Mouse (Mus musculus): ENCODE results near the gene Tmtc1.

Gene Tmtc1

DNA sequence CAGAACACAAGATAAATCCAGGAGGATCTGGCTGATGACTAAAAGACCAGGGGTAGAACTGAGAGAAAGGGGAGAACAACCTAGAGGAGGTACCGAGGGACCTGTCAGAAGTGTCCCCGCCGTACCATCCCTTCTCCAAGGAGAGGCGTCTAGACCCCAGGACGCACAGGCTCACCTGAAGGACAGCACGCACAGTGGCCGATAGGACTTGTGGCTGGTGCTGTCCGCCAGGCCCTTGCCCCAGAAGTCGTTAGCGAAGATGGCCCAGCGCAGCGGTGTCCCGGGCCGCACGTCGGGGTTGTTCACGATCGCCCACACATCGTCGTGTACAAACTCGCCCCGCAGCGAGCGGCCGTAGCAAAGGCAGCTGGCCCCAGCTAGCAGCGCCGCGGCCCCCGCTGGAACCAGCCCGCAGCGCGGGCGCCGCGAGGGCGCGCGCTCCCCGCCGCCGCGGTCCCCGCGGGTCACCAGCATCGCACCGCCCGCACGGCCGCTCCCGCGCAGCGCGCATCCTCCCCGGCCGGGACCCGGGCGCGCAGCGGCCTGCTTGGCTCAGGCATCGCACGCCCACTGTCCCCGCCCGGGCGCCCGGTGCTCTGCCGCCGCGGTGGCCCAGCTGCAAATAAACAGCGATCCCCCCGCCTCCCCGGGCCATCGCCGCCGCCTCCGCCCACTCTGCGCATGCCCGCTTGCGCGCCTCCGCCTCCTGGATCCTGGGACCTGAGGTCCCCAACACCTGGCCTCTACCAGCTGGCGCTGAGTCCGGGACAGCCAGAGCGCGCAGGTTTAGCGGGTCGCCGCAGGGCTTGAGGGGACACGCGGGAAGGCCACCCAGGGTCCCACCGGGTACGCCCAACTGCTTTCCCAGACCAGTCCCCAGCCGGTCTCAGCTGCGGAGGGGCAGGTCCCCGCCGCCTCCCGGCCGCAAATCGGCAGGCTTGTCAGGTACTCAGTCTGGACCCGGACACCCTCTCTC lies at the start of gene Tmtc1:
Tmtc1 (minus strand) TSS at position 664 of the 976 bp plus-strand sequence.
- DNase-seq = peak; percentile 15

DNA sequence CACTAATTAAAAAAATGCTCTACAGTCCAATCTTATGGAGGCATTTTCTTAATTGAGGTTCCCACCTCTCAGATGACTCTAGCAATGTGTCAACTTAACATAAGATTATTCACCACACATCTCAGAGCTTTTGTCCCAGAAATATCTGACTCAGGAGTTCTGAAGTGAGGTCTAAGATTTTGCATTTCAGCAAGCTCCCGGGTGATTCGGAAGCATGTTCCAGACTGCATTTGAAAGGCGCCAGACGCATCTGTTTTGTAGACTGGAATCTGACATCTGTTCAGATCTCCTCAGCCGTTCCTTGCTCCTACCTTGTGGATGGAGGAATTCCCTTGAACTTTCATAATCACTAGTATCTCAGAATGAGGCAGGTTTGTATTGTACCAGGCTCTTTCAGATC lies 47.7 kb upstream of the Tmtc1 start:
- no peak for DNase-seq

DNA sequence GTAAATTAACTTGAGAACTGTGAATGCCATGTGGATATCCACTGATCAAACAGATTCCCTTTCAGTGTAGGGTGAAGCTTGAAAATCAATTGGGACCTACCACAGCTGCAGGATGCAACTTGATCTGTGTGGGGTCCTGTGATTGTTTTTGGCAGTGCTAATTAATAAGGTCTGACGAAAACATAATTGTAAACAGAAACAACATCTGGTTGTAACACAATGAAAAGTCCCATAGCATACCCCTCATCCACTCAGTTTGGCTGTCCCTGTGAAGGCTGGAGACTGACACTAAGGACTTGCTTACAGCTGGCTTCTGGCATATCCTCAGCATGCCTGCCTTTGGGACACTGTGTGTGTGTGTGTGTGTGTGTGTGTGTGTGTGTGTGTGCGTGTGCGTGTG lies 42.6 kb upstream of the Tmtc1 start:
- no peak for DNase-seq

DNA sequence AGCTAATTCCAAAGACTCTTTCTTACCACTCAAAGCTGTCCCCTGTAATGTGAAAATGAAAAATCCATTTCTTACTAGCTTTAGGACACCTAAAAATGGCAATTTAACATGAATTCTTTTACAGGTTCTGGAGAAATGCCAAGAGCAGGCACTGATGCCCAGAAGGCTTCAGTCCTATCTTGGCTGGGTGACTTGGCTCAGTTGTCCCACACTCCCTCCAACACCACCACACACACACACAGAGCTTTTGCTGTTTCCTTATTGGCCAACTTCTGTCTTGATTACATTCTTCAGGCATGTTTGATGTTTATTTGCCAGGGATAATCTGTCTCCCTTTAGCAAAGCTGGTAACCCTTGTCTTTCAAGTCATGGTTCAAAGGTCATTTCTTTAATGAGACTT lies 37.7 kb upstream of the Tmtc1 start:
- DNase-seq = no peak

DNA sequence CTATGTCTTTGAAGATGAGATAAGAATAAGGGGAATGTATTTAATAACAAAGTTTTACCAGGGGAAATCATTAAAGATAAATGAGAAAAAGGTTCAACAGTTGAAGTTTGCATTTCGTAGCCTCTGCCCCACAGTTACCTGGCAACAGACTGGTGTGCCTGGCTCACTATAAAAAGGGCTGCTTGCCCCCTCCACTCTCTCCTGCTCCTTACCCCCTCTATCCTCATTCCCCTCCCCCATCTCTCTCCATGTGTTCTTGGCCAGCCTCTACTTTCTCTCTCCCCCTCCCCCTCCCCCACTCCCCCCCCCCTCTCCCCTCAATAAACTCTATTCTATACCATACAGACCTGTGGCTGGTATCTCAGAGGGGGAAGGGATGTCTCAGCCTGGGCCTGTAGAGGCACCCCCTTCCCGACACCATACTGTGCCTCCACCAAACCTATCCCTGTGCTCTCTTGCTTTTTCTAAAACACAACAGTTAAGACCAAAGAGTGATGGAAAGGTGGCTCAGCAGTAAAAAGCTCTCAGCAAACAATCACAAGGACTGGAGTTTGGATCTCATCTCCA lies 35.6 kb upstream of the Tmtc1 start:
- no peak for DNase-seq

DNA sequence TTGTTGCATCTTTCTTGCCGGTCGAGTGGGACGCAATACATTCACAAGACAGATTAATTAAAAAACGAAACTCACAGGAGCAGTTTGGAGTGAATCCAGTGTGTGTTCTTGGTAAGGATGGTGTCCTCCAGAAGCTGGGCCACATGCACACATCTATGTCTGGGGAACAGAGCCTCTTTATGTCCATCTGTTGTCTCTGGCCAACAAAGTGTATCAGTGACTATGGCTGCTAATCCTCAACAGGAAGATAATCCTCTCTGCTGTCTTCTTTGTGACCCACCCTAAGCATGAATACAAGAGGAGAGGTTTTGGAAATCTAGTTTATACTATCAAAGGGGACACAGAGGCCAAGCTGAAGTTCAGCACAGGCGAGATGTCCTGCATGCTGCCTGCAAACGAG lies 34.2 kb upstream of the Tmtc1 start:
- DNase-seq = no peak

DNA sequence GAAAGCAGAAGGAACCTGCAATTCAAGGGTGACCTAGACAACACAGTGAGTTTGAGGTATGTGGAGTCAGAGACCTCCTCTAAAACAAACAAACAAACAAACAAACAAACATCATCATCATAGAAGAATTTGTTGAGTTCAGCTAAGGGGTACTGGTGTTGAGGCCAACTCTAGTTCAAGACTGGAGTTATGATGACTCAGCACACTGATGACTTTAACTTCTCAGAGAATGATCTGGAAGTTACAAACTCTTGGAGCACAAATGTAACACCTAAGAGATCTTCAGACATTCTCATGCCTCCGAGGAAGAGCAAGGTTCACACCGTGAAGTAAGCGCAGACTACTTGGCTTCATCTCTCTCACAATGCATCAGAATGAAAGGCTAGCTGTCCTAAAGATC lies 28.1 kb upstream of the Tmtc1 start:
- no peak for DNase-seq

DNA sequence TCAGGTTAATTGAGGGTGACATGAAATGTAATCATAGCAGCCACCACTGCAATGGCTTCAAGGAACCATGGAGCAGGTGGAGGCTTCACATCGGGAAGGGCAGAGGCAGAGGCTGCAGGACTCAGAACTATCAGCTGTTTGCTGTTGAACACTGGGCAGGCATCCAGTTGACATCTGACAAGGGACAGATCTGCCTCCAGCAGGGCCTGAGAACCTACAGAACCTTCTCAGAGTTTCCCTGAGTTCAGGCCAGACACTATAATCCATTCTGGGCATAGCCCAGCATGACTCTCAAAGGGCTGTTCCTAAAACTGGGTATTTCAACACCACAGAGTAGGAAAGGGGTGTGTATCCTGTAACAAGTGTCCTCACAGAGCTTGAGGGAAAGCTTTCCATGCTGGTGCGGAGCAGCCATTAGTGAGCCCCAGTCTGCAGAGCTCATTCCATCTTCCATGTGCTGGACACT lies 23.8 kb upstream of the Tmtc1 start:
- no peak for DNase-seq

DNA sequence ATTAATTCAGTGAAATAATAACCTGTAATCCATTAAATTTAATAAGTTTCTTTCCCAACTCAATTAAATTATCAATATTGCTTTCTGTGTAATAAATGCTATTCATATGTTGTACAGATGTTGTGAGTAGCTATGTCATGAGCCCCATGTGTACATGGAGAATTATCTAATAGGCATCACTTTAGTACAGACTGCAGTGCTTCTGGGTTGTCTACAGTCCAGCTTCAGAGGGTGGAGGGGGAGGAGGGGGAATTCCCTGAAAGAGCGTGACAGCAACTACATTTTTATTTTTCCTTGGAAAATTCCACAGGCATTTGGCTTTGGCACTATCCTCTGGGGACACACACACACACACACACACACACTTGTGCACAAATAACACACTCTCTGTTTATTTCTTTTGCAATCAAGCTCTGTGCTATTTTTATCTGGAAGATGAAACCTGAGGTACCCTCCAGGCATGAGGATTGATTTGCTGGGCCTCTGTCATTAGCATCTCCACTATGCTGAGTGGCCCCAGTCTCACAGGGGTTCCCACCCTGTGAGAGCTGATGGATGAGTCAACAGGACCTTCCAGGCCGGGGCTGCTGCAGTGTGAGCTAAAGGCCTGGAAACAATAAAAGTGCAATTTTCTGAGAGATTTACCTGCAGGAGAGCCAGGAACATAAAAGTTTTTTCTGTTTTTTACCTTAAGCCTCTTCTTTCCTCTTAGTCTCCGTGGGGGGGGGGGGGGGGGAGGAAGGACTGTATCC lies 23.2 kb upstream of the Tmtc1 start:
- DNase-seq = no peak

DNA sequence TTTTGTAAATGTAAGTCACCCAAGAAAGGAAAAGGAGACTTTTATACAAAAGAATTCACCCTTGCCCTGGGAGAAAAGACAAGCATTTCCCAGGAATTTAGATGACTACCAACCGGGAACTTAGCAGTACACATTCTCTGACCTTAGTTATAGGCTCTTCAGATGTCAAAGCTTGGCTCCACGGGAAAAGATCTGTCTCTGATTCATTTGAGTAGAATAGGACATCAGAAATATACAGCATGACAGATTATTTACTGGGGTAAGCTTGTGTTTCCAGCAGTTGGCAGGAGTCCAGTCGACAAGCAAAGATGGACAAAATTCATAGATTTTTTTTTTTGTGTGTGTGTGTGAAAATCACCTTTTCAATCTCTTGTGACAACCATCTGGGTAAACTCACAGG lies 15.4 kb upstream of the Tmtc1 start:
- DNase-seq = no peak

DNA sequence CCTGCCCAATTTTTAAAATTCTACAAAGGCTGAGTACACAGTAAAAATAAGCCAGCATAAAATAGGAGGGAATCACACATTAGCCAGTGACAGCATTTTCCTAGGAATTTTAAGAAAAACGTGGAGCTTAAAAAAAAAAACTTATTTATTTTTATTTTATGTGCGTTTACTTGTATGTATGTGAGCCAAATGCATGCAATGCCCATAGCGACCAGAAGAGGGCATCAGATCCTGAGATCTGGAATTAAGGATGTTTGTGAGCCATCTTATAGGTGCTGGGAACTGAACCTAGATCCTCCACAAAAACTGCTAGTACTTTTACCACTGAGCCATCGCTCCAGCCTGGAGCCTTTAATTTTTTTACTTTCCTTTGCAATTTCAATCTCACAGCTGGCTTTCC lies 11.3 kb upstream of the Tmtc1 start:
- no peak for DNase-seq

DNA sequence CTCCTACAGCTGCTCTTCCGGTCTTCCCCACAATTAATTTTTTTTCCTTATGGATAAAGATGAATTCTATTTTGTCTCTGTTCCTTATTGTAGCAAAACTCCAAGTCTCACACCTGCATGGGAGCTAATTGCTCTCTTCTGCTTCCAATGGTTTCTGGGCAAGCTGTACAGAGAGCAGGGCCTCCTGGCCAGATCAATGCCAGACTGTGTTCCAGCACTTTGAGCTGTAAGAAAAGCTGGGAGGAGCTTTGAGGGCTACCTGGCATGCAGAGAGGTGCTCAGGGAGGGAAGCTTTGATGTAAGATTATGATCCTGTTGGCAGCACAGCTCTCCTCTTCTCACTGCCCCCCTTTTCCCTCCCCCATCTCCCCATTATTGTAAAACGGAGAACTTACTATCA lies 10.6 kb upstream of the Tmtc1 start:
- no peak for DNase-seq

DNA sequence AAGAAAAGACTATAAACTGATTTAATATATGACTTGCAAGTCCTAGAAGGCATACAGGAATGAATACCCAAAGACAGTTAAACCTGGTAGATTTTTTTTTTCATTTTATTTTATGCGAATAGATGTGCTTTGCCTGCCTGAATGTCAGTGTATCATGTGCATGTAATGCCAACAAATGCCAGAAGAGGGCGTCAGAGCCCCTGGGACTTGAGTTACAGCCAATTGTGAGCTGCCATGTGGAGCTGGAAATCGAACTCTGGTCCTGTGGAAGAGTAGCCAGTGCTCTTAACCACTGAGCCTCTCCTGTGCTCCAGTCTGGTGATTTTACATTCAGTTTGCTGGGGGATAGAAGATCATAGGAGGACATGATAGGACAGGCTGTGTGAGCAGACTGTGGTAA lies 4.0 kb upstream of the Tmtc1 start:
- DNase-seq = no peak

DNA sequence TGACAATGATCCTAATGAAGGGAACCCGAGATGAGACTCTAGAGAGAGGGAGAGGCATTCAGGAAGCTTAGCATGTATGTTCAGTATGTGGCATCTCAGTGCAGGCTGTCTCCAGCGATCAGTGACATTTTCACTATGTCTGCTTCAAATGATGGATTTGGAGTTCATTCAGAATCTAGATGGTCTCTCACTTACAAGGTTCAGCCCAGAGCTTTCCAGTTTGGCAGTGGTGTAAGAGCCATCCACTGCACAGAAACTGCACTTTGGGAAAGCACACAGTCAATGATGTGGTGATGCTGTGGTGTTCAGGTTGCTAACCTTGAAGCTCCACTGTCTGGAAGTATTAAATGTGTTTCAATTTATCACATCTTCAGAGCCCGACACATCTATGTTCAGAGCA lies 1.9 kb upstream of the Tmtc1 start:
- DNase-seq = no peak

DNA sequence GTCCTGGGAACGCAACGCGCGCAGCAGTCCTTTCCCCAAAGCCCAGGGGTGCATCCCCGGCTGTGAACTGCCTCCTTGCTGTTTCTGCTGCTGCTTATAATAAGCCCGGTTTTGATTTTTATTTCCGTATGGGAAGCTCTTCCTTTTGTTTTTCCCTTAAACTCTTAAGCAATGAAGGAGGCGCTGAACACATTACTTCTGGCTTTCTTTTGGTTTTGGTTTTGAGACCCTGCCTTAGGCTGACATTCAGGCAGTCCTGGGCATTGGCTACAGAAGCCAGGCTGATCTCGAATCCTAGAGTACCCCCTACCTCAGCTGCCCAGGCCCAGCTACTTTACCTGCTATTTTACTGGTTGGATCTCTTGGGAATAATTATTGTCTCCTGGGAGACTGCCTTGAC lies 607 bp upstream of the Tmtc1 start:
- no peak for DNase-seq

DNA sequence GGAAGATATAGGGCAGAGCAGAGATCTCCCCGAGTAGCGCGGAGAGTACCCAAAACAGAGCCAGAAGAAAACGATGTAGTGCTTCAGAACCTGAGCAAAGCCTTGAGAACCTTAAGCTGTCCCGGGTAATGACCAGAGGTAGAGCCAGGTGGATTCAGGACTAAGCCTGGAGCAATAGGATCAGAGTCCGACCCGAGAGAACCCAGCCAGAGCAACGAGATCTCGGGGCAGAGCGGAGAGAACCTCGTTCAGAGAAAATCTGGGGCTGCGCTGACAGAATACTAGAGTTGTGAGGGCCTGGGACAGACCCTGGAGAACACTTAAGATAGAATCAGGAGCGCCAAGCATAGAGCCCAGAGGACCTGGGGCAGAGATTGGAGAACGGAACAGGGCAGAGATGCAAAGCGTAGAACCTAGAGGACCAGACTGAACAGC lies 881 bp downstream of the Tmtc1 start:
- no peak for DNase-seq

DNA sequence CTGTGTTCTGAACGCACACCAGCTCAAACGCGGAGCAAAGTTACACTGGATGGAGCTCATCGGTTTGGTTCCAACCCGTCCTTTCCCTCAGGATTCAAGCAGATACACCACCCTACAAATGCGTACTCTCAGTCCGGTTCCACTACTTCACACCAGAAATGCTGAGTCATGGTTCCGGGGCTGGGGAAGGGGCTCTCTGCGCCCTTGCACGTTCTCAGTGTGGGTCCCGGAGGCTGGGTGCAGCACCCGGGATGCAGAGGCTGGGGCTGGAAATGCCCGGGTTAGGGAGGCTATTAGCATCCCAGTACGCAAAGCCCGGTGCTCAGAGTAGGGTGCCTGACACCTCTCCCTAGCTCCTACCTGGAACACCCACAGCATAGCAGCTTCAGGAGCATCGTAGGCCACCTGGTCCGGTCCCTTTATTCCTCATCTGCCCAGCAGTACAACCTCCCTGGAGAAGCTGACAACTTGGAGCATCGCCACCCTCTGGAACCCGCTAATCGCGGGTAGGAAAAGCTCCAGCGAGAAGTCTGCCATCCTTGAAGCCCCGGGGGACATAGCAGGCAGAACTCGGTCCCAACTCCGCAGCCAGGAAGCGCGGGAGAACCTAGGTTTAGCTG lies 1.4 kb downstream of the Tmtc1 start:
- DNase-seq = no peak

DNA sequence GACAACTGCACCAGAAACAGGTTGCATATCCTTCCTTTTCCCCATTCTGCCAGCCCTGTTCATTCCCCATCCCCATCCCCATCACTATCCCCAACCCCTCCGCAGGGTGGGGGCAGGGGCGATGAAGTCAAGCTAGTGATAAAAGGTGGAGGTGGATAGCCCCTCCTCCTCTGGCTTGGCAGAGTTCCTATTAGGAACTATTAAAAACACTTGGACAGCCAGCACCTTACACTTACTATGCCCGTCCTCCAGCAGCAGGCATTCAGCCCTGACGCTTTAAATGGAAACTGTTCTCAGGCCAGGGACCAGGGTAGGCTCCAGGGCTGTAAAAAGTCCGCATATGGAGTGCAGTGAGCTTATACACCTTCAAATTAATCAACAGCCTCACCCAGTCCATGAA lies 2.3 kb downstream of the Tmtc1 start:
- no peak for DNase-seq

DNA sequence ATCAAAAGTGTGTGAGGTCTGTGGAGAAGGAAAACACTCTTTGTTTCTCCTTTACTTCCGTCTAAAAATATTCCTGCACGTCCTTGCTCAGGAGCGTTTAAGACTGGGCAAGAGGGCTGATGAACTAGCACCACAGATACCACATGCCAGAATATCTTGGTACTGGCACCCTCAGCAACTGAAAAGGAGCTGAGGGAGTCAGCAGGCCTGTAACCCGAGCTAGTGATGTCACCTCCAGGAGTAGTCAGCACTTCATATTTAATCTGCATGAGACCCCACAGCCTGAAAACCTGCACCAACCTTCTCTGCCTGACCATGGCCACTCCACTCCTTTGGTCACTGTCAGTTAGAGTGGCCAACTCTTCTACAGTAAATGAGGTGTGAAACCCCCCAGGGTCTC lies 5.1 kb downstream of the Tmtc1 start:
- no peak for DNase-seq

DNA sequence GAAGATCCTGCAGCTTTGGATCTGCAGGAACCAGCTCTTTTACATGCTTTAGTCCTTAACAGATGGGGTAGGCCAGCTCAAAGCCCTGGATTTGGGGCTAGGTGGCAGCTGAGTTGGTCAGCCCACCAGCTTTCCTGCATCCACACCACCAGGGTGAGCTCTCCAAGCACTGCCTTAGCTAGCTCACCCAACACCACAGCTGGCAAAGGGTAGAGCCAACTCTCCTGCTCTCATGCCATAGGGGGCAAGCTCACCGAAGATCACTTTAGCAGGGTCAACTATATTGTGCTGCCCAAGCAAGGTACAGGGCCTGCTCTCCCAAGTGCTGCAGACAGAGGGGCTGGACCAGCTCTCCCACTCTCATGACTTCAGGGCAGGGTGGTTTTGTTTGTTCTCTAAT lies 6.6 kb downstream of the Tmtc1 start:
- DNase-seq = no peak

DNA sequence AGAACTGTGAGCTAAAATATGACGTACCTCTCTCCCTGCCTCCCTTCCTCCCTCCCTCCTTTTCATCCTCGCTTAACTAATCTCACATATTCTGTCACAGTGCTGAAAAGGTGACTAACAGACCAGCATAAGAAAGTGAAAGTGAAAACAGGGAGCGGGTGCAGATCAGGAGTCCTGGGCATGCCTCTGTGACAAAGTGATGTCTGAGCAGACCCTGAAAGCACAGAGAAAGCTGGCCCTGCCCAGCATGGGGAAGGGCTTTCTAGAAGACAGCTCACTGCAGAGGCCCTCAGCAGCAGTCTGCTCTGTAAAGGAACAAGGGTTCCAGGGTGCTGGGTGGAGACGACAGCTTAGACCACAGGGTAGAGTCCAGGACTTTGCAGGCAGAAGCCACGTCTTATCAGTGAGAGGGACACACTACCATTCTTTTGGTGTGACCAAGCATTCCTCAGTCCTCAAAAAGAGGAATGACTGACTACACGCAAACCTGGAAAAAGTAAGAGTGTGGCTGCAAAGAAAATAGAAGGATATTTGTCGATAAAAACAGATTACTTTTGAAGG lies 7.7 kb downstream of the Tmtc1 start:
- DNase-seq = no peak

DNA sequence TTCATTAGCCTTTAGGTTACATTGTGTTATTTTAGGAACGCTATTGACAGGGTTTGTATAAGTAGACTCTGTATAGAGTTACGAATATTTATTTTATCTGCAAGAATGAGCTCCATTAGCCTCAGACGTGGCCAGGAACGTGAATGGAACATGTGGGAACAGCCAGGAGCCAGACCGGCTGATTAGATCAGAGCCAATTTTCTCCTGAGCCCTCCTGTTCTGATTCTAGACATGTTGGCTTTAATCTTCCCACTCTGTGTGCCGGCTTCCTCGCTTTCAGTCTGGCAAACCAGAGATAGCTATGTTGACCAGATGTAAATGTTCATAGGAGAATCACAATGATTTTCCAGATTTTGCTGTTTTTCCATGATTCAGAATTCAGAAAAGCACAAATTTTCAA lies 22.6 kb downstream of the Tmtc1 start:
- no peak for DNase-seq

DNA sequence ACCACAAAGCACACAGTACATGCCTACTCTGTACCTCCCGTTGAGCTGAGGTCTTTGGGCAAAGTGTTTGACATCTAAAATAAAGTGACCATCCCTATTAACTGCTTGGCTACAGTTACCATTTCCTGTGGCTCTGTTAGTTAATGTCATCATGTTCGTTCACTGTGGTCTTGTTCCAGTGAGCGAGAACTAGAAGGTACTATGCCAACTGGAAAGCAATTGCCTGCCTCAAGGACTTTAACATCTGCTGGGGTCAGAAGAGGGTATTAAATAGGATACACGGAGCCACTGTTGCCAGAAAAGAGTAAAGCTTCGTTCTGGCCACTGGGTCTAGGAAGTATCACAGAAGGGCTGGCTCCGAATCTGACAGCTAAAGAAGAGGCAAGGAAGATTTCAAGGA lies 23.8 kb downstream of the Tmtc1 start:
- no peak for DNase-seq

All from thymus, postnatal 25 days (tissue).